Mouse (Mus musculus) stomach, adult 2 months (tissue): Measurements from ENCODE around the gene Hist1h2ai. TPM values are rescaled to one million over a fixed set of nuclear protein-coding genes. Genes with fewer than 3 reads are reported as not detected.

Experiments
- polyA plus RNA-seq: library from polyadenylated mRNA; depleted of rRNA; stranded (reverse); fragments of >200 nt; gene quantifications from 2 replicates; pipeline ENCODE4 v1.2.3, GENCODE M21; 2012; rRNA removed

Hist1h2ai gene
- 10.0 and 28.4 TPM in 2 replicates for polyA plus RNA-seq

DNA sequence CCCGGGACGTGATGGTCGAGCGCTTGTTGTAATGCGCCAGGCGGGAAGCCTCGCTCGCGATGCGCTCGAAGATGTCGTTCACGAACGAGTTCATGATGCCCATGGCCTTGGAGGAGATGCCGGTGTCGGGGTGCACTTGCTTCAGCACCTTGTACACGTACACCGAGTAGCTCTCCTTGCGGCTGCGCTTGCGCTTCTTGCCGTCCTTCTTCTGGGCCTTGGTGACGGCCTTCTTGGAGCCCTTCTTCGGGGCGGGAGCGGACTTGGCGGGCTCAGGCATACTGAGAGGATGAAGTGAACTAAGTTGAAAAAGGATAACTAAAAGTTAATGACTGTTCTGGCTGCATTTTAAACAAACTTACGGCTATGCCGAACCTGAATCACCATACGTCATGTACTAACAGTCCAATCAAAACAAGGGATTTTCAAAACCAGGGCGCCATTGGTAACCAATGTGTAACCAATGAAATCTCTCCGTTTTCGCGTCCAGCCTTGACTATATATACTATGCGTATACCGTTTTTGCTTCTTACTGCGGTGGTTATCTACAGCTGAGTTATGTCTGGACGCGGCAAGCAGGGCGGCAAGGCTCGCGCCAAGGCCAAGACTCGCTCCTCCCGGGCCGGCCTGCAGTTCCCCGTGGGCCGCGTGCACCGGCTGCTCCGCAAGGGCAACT lies at the start of gene Hist1h2ai, which contains the start of gene Hist1h2bl:
Gene Hist1h2ai, plus strand, starts transcription at position 559 of the 676 bp plus-strand sequence.
Gene Hist1h2bl, minus strand, starts transcription at position 280 of the 676 bp plus-strand sequence.

DNA sequence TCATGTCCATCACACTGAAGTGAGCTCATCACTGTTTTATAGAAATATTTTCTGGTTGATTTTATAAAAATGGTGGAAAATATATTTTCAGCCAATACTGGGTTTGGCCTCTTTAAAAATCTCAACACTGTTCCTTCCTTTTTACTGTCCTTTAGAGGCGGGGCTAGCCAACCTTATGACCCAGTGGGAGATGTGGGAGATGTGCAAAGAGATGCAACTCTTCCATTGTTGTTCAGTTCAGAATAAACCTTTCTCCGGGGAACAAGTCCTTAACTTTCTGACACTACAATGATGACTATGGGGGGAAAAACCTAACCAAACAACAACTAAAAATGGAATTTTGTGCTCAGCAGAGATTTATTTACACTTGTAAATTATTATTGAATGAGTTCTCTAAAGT lies 38.9 kb upstream of the Hist1h2ai start, which contains the start of gene Olfr1360:
Gene Olfr1360, minus strand, starts transcription at position 101 of the 400 bp plus-strand sequence.

DNA sequence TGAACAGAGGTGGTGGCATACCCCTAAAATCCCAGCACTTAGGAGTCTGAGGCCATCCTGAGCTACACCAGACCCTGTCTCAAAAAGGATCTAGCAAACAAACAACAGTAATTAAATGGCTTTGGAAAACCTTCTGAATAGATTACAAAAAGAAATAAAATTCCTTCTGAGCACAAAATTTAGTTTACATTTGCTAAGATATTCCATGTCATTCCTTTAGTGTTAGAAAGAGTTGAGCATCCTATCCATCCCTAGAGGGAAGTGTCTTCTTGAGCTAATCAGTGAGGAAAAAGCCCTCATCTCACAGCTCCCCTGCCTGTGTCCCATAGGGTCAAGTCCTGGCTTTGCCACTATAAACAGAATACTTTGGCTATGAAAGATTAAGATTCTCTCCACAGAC lies 18.4 kb upstream of the Hist1h2ai start, which contains the start of gene Olfr1359:
Gene Olfr1359, plus strand, starts transcription at position 301 of the 400 bp plus-strand sequence.

DNA sequence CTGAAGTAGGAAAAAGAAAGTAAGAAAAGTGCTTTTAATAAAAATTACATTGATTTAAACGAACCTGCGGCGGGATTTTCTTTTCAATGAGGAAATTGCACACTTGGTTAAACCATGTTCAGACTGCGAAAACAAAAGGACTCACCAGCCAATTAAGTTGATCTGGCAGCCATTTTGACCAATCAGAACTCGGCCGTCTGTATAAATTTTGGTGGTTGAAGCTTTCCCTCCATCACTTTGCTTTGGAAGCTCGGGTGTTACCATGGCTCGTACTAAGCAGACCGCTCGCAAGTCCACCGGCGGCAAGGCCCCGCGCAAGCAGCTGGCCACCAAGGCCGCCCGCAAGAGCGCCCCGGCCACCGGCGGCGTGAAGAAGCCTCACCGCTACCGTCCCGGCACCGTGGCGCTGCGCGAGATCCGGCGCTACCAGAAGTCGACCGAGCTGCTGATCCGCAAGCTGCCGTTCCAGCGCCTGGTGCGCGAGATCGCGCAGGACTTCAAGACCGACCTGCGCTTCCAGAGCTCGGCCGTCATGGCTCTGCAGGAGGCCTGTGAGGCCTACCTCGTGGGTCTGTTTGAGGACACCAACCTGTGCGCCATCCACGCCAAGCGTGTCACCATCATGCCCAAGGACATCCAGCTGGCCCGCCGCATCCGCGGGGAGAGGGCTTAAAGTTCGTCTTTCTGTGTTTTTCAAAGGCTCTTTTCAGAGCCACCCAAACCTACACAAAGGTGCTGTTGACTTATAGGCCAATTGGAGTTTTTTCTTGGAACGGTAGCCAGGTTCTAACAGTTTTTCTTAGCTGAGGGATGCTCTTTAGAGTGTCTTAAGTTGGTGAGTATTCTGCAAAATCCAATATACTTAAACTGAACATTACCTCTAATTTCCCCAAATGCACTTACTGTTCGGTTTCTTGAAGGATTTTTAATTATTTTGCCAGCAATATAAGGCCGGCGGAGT lies 1.5 kb downstream of the Hist1h2ai start, which contains the start of gene Hist1h3h:
Gene Hist1h3h, plus strand, starts transcription at position 263 of the 961 bp plus-strand sequence.

DNA sequence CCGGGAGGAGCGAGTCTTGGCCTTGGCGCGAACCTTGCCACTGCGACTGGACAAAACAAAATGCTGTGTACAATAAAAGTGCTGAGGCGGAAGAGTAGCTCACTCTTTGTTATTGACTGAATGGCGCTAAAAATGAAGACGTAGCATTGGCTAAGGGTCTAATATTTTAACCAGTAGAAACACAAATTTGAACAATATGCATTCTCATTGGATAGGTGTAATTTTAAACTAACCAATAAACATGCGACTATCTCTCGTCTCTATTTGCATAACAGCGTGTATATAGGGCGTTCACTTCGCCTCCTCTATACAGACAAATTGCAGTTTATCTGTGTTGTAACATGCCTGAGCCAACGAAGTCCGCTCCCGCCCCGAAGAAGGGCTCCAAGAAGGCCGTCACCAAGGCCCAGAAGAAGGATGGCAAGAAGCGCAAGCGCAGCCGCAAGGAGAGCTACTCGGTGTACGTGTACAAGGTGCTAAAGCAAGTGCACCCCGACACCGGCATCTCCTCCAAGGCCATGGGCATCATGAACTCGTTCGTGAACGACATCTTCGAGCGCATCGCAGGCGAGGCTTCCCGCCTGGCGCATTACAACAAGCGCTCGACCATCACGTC lies 5.6 kb downstream of the Hist1h2ai start, which contains the start of gene Hist1h2bm:
Gene Hist1h2bm, plus strand, starts transcription at position 288 of the 616 bp plus-strand sequence.

DNA sequence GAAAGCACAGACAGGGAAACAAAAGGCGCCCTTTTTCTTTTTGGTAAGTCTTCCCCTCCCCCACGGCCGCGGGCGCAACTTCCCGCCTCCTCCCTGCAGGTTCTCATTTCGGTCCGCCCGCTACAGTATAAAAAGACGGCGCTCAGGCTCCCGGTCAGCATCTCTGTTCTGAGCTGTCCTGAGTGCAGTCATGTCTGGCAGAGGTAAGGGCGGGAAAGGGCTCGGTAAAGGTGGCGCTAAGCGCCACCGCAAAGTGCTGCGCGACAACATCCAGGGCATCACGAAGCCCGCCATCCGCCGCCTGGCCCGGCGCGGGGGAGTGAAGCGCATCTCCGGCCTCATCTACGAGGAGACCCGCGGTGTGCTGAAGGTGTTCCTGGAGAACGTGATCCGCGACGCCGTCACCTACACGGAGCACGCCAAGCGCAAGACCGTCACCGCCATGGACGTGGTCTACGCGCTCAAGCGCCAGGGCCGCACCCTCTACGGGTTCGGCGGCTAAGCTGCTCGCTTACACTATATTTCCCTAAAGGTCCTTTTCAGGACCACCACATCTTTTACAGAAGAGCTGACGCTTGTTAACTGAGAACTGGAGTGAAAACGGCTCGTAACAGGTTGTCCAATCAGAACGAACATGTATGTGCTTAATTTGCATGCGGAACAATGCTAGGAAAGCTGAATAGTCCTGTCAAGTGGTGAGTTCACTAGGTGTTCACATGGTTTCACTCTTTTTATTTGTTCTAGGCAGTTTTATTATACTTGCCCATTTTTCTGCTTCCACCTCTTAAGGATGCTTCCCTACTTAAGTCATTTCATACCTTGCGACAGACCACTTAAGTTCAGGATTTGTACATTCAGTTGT lies 18.9 kb downstream of the Hist1h2ai start, which contains the start of gene Hist1h4j:
Gene Hist1h4j, plus strand, starts transcription at position 159 of the 862 bp plus-strand sequence.

DNA sequence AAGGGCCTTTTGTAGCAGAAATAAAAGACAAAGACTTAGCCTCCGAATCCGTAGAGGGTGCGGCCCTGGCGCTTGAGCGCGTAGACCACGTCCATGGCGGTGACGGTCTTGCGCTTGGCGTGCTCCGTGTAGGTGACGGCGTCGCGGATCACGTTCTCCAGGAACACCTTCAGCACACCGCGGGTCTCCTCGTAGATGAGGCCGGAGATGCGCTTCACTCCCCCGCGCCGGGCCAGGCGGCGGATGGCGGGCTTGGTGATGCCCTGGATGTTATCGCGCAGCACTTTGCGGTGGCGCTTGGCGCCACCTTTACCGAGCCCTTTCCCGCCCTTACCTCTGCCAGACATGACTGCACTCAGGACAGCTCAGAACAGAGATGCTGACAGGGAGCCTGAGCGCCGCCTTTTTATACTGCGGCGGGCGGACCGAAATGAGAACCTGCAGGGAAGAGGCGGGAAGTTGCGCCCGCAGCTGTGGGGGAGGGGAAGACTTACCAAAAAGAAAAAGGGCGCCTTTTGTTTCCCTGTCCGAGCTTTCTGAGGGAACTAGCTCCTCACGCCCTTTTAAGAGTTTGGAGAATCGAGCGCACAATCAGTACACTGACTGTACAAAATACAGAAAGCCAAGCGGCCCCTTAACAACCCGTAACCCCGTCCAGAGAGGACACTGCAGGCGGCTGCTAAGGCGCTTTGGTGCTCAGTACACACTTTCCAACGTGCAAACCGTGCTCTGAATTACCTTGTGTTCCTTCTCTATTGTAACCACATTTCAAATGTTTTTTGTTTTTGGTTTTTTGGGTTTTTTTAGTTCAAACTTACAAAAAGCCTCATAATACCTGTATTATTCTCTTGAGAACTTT lies 34.2 kb downstream of the Hist1h2ai start, which contains the start of gene Hist1h4k:
Gene Hist1h4k, minus strand, starts transcription at position 347 of the 859 bp plus-strand sequence.

DNA sequence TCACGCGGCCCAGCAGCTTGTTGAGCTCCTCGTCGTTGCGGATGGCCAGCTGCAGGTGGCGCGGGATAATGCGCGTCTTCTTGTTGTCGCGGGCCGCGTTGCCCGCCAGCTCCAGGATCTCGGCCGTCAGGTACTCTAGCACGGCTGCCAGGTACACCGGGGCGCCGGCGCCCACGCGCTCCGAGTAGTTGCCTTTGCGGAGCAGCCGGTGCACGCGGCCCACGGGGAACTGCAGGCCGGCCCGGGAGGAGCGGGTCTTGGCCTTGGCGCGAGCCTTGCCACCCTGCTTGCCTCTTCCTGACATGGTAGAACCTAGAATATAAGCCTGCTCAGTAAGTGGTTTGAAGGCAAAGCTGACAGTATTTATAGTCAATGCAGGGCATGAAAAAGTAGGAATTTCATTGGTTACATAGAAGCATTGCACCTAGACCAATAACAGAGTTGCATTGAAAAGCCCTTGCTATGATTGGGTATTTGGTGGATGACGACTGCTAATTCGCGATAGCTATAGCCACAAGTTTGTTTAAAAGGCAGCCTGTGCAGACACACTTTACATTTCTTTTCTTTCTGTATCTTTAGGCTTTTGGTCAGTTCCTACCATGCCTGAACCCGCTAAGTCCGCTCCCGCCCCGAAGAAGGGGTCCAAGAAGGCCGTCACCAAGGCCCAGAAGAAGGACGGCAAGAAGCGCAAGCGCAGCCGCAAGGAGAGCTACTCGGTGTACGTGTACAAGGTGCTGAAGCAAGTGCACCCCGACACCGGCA lies 37.5 kb downstream of the Hist1h2ai start, which contains the start of the genes Hist1h2ak and Hist1h2bn:
Gene Hist1h2ak, minus strand, starts transcription at position 304 of the 762 bp plus-strand sequence.
Gene Hist1h2bn, plus strand, starts transcription at position 600 of the 762 bp plus-strand sequence.

Other genes starting within 250 kb of the Hist1h2ai start
- 0.08 and 0.15 TPM in 2 replicates for gene Nkapl, start 247.9 kb upstream of the Hist1h2ai start, polyA plus RNA-seq
- gene Zkscan4, start 237.5 kb upstream of the Hist1h2ai start, polyA plus RNA-seq: 0.05 and 0.26 TPM in 2 replicates
- not detected in 2 replicates for gene Gm10065, start 237.0 kb upstream of the Hist1h2ai start, polyA plus RNA-seq
- gene AK157302, start 221.2 kb upstream of the Hist1h2ai start, polyA plus RNA-seq: not detected in 2 replicates
- 17.8 and 21.1 TPM in 2 replicates for gene Gm11273, start 215.0 kb upstream of the Hist1h2ai start, polyA plus RNA-seq
- gene Zkscan8, start 185.3 kb upstream of the Hist1h2ai start, polyA plus RNA-seq: 0.41 and 0.57 TPM in 2 replicates
- gene Olfr1366, start 173.6 kb upstream of the Hist1h2ai start, polyA plus RNA-seq: not detected in 2 replicates
- not detected in 2 replicates for gene Olfr1535, start 156.5 kb upstream of the Hist1h2ai start, polyA plus RNA-seq
- not detected in 2 replicates for gene Olfr1364, start 134.7 kb upstream of the Hist1h2ai start, polyA plus RNA-seq
- gene Olfr1362, start 102.4 kb upstream of the Hist1h2ai start, polyA plus RNA-seq: not detected in 2 replicates
- not detected in 2 replicates for gene Olfr11, start 73.9 kb upstream of the Hist1h2ai start, polyA plus RNA-seq
- not detected in 2 replicates for gene Olfr1361, start 53.0 kb upstream of the Hist1h2ai start, polyA plus RNA-seq
- gene Olfr1360, start 39.0 kb upstream of the Hist1h2ai start, polyA plus RNA-seq: not detected in 2 replicates
- not detected in 2 replicates for gene Olfr1359, start 18.3 kb upstream of the Hist1h2ai start, polyA plus RNA-seq
- 2.0 and 2.3 TPM in 2 replicates for gene Hist1h2bl, start 279 bp upstream of the Hist1h2ai start, polyA plus RNA-seq
- 30.9 and 34.4 TPM in 2 replicates for gene Hist1h3h, start 1.2 kb downstream of the Hist1h2ai start, polyA plus RNA-seq
- gene Hist1h2bm, start 5.6 kb downstream of the Hist1h2ai start, polyA plus RNA-seq: 0.27 and 2.2 TPM in 2 replicates
- gene Hist1h4j, start 18.6 kb downstream of the Hist1h2ai start, polyA plus RNA-seq: 1.6 and 2.1 TPM in 2 replicates
- gene Hist1h4k, start 34.1 kb downstream of the Hist1h2ai start, polyA plus RNA-seq: 4.7 and 8.7 TPM in 2 replicates
- gene Hist1h2ak, start 37.4 kb downstream of the Hist1h2ai start, polyA plus RNA-seq: 8.2 and 14.0 TPM in 2 replicates
- 1.2 and 4.2 TPM in 2 replicates for gene Hist1h2bn, start 37.7 kb downstream of the Hist1h2ai start, polyA plus RNA-seq
- gene Hist1h1b, start 64.2 kb downstream of the Hist1h2ai start, polyA plus RNA-seq: 0.24 TPM in 1 of 2 replicates, not detected in the other
- 19.2 and 38.0 TPM in 2 replicates for gene Hist1h3i, start 66.9 kb downstream of the Hist1h2ai start, polyA plus RNA-seq
- 1.5 and 14.1 TPM in 2 replicates for gene Hist1h2an, start 70.8 kb downstream of the Hist1h2ai start, polyA plus RNA-seq
- gene Hist1h2bp, start 71.0 kb downstream of the Hist1h2ai start, polyA plus RNA-seq: 0.90 TPM in 1 of 2 replicates, not detected in the other
- gene Hist1h2bq, start 93.8 kb downstream of the Hist1h2ai start, polyA plus RNA-seq: 6.4 and 9.3 TPM in 2 replicates
- gene Hist1h2ao, start 94.0 kb downstream of the Hist1h2ai start, polyA plus RNA-seq: not detected in 2 replicates
- gene Hist1h4m, start 95.3 kb downstream of the Hist1h2ai start, polyA plus RNA-seq: not detected in 2 replicates
- gene Hist1h4n, start 115.8 kb downstream of the Hist1h2ai start, polyA plus RNA-seq: 4.8 and 6.7 TPM in 2 replicates
- 121 and 393 TPM in 2 replicates for gene Hist1h2ap, start 117.1 kb downstream of the Hist1h2ai start, polyA plus RNA-seq
- gene Hist1h2br, start 117.3 kb downstream of the Hist1h2ai start, polyA plus RNA-seq: 6.9 and 8.0 TPM in 2 replicates
- 0.03 TPM in 1 of 2 replicates, not detected in the other for gene Zfp184, start 228.7 kb downstream of the Hist1h2ai start, polyA plus RNA-seq